Mouse (Mus musculus) lung, embryonic 14.5 days (tissue): ENCODE measurements around the gene Pts. TPM values are rescaled to one million over a fixed set of nuclear protein-coding genes. Genes with fewer than 3 reads are reported as not detected.

Source experiments
- ATAC-seq: fragments of 200-750 bp; cut with Nextera tagmentation; 2 replicates; pipeline ENCODE4 v1.8.0; 2017; ENCODE audit warnings: mild to moderate bottlenecking, moderate TSS enrichment, moderate library complexity; ENCODE audit not compliant: insufficient read depth
- DNase-seq: peaks from one replicate; pipeline ENCODE4 v3.0.0-alpha.2; 2015
- H3K27ac ChIP-seq: fragments of 300-500 bp; sonication (generic); 2 replicates; pipeline ENCODE4 v1.5.1; 2014; ENCODE audit warnings: low read depth, mild to moderate bottlenecking, moderate library complexity
- H3K27me3 ChIP-seq: fragments of 300-500 bp; sonication (generic); 2 replicates; pipeline ENCODE4 v1.6.1; 2014; ENCODE audit warnings: low read length, control low read depth; ENCODE audit not compliant: insufficient read depth
- H3K36me3 ChIP-seq: fragments of 300-500 bp; sonication (generic); 2 replicates; pipeline ENCODE4 v1.6.1; 2014; ENCODE audit warnings: control low read depth; ENCODE audit not compliant: insufficient read depth
- H3K4me1 ChIP-seq: fragments of 300-500 bp; sonication (generic); 2 replicates; pipeline ENCODE4 v1.6.1; 2014; ENCODE audit warnings: antibody characterized with exemption, control low read depth; ENCODE audit not compliant: insufficient read depth
- H3K4me2 ChIP-seq: fragments of 300-500 bp; sonication (generic); 2 replicates; pipeline ENCODE4 v1.6.1; 2014; ENCODE audit warnings: mild to moderate bottlenecking
- H3K4me3 ChIP-seq: fragments of 300-500 bp; sonication (generic); 2 replicates; pipeline ENCODE4 v1.5.1; 2014; ENCODE audit warnings: low read depth, low read length
- H3K9ac ChIP-seq: fragments of 300-500 bp; sonication (generic); 2 replicates; pipeline ENCODE4 v1.6.1; 2014
- H3K9me3 ChIP-seq: fragments of 300-500 bp; sonication (generic); 2 replicates; pipeline ENCODE4 v1.6.1; 2016; ENCODE audit warnings: low read depth, low read length, control low read depth
- CTCF ChIP-seq: IDR thresholded peaks from 2 replicates; pipeline ENCODE4 v1.5.1; 2016; ENCODE audit warnings: antibody characterized with exemption, low read depth
- WGBS: fragments of 180-500 bp; shearing (Covaris S2); extraction: QIAGEN DNeasy Blood & Tissue Kit; methylation state at CpG from one replicate; pipeline ENCODE4 v1.1.7; 2014; 5-methylcytosine and 5-hydroxymethylcytosine counted together
- polyA plus RNA-seq: library from polyadenylated mRNA; unstranded; fragments of >200 nt; fragmentation: Nextera tagmentation; extraction: Ambion mirVana; gene quantifications from 2 replicates; pipeline ENCODE4 v1.2.1, GENCODE M21; 2014

Pts gene
- 61.1 and 61.3 TPM in 2 replicates for polyA plus RNA-seq

DNA sequence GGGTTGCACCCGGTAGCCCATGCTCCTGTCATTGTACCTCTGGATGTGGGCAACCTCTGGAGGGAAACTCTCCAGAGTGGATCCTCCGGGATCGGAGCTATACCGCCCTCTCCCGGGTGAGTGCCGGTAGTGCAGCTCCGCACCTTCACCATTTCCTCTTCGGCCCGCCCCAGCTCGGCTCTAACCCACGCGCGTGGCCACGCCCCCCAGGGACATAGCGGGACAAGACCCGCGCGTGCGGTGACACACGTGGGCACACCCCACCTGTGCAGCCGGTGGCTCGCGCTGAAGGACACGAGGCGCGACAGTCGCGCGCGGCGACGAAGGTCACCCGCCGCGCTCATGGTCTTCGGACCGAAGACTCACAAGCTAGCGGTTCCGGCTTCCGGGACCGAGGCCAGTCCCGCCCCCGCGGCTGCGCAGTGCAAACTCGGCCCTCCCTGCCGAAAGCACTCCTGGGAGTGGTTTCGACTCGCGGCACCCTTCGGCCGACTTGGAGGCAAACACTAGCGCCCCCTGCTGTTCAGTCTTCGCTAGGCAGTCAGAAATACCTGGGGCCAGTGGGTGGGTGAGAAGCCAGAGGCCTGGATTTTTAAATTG is at the start of gene Pts:
Gene Pts (minus strand): TSS at position 432 of the 600 bp plus-strand sequence.
- DNase-seq = peak; percentile 99
- H3K9me3 ChIP-seq = no peaks in the 10 kb centered on the region
- H3K36me3 ChIP-seq = no peaks in the 10 kb centered on the region
- peak; percentile 95 for TF ChIP-seq CTCF
- H3K4me1 ChIP-seq = no peaks in the 10 kb centered on the region
- H3K27ac ChIP-seq = no peak within 1 kb of the TSS; the same call in 1 of the 2 replicates
- peak within 1 kb of the TSS; percentile 72 for H3K4me2 ChIP-seq
- peak within 1 kb of the TSS; percentile 69 for H3K4me3 ChIP-seq
- no peaks in the 10 kb centered on the region for H3K27me3 ChIP-seq
- ATAC-seq = peak; percentile 98
- peak within 1 kb of the TSS; percentile 68 for H3K9ac ChIP-seq
- WGBS = under 1% methylated on average over 54 of the region's 54 CpGs

GRCm38 (mm10) chr9:50569599-50570525 is 41.3 kb upstream of the Pts start:
- H3K27me3 ChIP-seq = no peaks in the 10 kb centered on the region
- H3K9me3 ChIP-seq = no peaks in the 10 kb centered on the region
- no peak overlapping the region for H3K27ac ChIP-seq
- no peak overlapping the region for H3K4me2 ChIP-seq
- H3K9ac ChIP-seq = no peak overlapping the region
- H3K4me1 ChIP-seq = peaks cover 3% of the 10 kb centered on the region; the same call in 1 of the 2 replicates
- no peak for DNase-seq
- no peak for TF ChIP-seq CTCF
- no peaks in the 10 kb centered on the region for H3K36me3 ChIP-seq
- 62% methylated on average over 10 of the region's 10 CpGs for WGBS
- no peak overlapping the region for H3K4me3 ChIP-seq
- ATAC-seq = no peak

DNA sequence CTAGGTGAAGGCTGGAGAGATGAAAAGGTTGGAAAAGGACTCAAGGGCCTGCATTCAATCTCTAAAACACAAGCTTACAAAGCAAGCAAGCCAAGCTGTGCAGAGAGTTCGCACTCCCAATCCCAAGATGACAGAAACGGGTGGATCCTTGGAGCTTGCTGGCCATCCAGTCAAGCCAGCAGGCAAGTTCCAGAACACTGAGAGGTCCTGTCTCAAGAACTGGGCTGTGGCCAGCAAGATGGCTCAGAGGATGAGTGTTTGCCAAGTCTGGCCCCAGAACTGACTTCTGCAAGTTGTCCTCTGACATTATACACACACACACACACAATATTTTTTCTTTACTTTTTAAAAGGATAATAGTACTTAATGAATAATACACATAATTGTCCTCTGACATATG is 39.4 kb upstream of the Pts start:
- 89% methylated on average over 2 of the region's 2 CpGs for WGBS
- no peak for TF ChIP-seq CTCF
- Histone ChIP-seq H3K27me3 (no peaks in the 10 kb centered on the region), H3K4me3 (no peak overlapping the region), H3K9me3 (no peaks in the 10 kb centered on the region), H3K9ac (no peak overlapping the region), H3K27ac (no peak overlapping the region), H3K4me1 (peaks cover 3% of the 10 kb centered on the region; the same call in 1 of the 2 replicates), H3K4me2 (no peak overlapping the region), H3K36me3 (no peaks in the 10 kb centered on the region)
- DNase-seq = no peak
- no peak for ATAC-seq

- ATAC-seq (no peak), DNase-seq (no peak)
- 83% methylated on average over 4 of the region's 4 CpGs for WGBS
- Histone ChIP-seq H3K36me3 (no peaks in the 10 kb centered on the region), H3K4me1 (peaks cover 3% of the 10 kb centered on the region; the same call in 1 of the 2 replicates), H3K4me3 (no peak overlapping the region), H3K9ac (no peak overlapping the region), H3K27ac (no peak overlapping the region), H3K27me3 (no peaks in the 10 kb centered on the region), H3K9me3 (no peaks in the 10 kb centered on the region), H3K4me2 (no peak overlapping the region)
- TF ChIP-seq CTCF = no peak
Observed at GRCm38 (mm10) chr9:50567372-50567771, 38.8 kb upstream of the Pts start.

GRCm38 (mm10) chr9:50565940-50566339 is 37.4 kb upstream of the Pts start:
- Histone ChIP-seq H3K9ac (no peak overlapping the region), H3K27me3 (no peaks in the 10 kb centered on the region), H3K36me3 (no peaks in the 10 kb centered on the region), H3K27ac (no peak overlapping the region), H3K4me3 (no peak overlapping the region), H3K4me2 (no peak overlapping the region), H3K4me1 (peaks cover 3% of the 10 kb centered on the region; the same call in 1 of the 2 replicates), H3K9me3 (no peaks in the 10 kb centered on the region)
- DNase-seq (peak; percentile 13), ATAC-seq (no peak)
- TF ChIP-seq CTCF = no peak
- WGBS = 20% methylated on average over 4 of the region's 4 CpGs

- Histone ChIP-seq H3K27me3 (no peaks in the 10 kb centered on the region), H3K36me3 (no peaks in the 10 kb centered on the region), H3K4me2 (no peak overlapping the region), H3K9me3 (no peaks in the 10 kb centered on the region), H3K9ac (no peak overlapping the region), H3K27ac (no peak overlapping the region), H3K4me3 (no peak overlapping the region), H3K4me1 (peaks cover 3% of the 10 kb centered on the region; the same call in 1 of the 2 replicates)
- DNase-seq (no peak), ATAC-seq (no peak)
- WGBS = 66% methylated on average over 7 of the region's 7 CpGs
- TF ChIP-seq CTCF = no peak
Observed at GRCm38 (mm10) chr9:50565173-50565572, 36.6 kb upstream of the Pts start.

DNA sequence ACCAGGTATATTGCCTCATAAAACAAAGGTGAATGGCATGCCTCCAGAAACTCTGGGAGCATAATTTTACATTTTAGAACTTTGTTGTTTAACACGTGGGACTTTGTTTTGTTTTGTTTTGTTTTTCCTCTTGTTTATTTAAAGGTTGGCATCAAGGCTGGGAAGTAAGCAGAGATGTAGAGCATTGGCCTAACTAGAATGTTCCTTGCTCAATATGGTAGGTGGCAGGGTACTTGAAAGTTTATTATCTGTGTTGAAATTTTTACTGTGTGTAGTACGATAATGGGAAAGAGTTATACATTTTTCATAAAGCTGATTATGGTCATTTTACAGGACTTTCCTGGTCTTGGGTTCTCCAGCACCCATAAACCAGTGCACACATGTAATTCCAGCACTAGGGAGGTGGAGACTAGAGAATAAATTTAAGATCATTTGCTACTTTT is 33.4 kb upstream of the Pts start:
- ATAC-seq = no peak
- DNase-seq = no peak
- H3K27me3 ChIP-seq = no peaks in the 10 kb centered on the region
- H3K9ac ChIP-seq = no peak overlapping the region
- no peak overlapping the region for H3K4me2 ChIP-seq
- WGBS = 78% methylated on average over 2 of the region's 2 CpGs
- H3K27ac ChIP-seq = no peak overlapping the region
- no peaks in the 10 kb centered on the region for H3K36me3 ChIP-seq
- H3K9me3 ChIP-seq = no peaks in the 10 kb centered on the region
- no peak overlapping the region for H3K4me3 ChIP-seq
- no peak for TF ChIP-seq CTCF
- peaks cover 3% of the 10 kb centered on the region; the same call in 1 of the 2 replicates for H3K4me1 ChIP-seq
